Mouse (Mus musculus) adrenal gland, adult 2 months (tissue): ENCODE results near the gene Klhl3. TPM values are rescaled to one million over a fixed set of nuclear protein-coding genes. Genes with fewer than 3 reads are reported as not detected.
A peak's percentile ranks its signal among the peaks of the same experiment; 100 is the strongest.

Experiments used
- DNase-seq: peaks from one replicate; pipeline ENCODE4 v3.0.0; 2021
- polyA plus RNA-seq: library from polyadenylated mRNA; depleted of rRNA; stranded (reverse); fragments of >200 nt; gene quantifications from 2 replicates; pipeline ENCODE4 v1.2.3, GENCODE M21; 2012
- total RNA-seq, 2 experiments: library from RNA; stranded (reverse); gene quantifications; 2 replicates each; pipeline ENCODE4 v1.2.3; 2021

Gene Klhl3
- total and polyA plus RNA-seq, 3 experiments = 0.86 to 3.7 (median 0.86) TPM

DNA sequence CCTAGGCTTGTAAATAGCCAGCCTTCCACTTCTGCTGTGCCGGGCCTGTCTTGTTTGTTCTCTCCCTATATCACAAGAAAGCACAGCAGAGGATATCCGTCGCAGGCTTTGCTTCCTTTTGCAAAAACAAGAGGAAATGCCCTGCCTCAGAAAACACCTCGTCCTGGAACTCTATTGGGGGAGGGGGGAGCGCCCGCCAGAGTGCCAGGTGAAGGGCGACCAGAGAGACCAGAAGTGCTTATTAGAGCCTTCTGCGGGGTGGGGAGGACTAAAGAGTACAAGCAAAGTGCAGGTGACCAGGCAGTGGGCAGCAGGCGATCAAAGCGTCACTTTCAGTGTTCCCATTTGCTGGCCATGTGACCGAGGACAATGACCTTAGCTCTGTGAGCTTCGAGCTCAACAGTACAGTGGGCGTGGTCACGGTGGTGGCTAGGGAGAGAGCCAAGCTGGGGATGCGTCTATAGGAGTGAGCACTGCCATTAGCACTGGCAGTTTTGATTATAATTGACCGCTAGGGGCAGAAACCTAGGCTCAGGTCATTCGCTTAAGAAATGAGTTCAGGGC, 45.8 kb downstream of the Klhl3 start:
- peak; percentile 67 for DNase-seq

- DNase-seq = peak; percentile 53
Observed at GRCm38 (mm10) chr13:58066496-58067389, 46.6 kb downstream of the Klhl3 start.

- peak; percentile 71 for DNase-seq
Observed at GRCm38 (mm10) chr13:58066081-58066495, 47.3 kb downstream of the Klhl3 start.

DNA sequence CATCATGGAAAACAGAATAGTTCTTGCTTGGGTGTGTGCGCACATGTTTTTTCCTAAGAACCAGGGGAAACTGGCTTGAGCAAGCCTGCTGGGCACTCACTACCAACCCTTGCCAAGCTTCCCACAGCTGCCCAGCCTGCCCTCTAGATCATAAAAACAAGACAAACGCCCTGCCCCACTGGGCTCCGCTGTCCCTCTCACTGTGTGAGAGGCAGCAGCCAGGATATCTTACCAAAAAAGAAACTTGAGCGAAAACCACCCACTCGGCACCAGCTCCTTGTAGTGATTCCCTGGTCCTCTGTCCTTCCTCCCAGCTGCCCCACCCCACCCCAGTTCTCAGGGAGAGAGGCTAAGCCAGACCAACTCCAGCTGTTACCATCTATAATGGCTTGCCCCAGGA, 48.1 kb downstream of the Klhl3 start:
- DNase-seq = peak; percentile 27

DNA sequence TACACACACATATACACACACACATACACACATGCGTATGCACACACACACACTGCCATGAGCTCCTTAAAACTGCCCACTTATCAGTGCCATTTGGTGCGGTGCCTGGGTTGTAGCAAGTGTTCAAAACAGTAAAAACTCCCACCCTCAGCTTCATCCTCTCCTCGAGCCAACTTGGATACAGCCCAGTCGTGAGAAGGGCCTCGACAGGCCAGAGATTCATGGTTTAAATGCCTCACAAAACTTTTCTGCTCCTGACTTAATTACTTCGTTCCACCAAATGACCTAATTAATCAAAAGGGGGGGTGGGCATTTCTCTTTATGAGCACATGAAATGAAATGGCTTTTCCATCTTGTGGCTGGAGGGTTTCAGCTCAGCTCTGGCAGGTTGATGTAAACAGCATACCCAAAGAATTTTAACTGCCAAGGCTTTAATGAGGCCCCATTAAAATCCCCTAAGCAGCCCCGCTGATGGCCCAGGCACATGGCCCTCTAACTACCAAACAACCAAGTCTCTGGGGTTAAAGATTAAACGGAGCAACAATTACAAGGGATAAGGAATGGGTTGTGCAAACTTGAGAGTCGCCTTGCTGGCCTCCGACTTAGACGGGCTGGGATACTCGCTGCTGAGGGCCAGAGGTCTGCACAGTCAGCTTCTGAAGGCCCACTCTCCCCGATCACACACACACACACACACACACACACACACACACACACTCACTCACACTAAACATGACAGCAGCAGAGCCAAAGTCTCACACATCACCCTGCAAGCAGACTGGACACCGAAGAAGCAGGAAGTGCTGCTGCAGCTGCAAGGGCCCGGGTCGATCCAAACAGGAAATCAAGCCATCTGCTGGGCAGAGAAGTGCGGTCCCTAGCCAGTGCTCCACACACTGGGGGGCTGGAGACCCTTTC, 55.2 kb downstream of the Klhl3 start:
- no peak for DNase-seq

DNA sequence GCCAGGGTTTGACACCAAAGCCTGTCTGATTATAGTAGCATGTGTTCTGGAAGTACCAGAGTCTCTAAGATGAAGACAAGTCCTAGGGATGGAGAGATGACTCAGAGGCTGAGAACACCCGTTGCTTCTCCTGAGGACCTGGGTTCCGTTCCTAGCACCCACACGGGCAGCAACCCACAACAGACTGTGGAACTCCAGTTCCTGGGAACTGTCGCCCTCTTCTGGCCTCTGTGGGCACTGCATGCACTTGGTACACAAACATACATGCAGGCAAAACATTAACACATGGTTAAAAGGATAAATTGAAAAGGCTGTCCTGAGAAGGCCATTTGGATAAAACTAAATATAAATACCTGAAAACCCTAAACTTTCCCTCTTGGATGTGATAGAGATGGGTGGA, 56.8 kb downstream of the Klhl3 start:
- no peak for DNase-seq

- DNase-seq = no peak
Observed at GRCm38 (mm10) chr13:58053628-58054027, 59.8 kb downstream of the Klhl3 start.

- DNase-seq = no peak
Observed at GRCm38 (mm10) chr13:58051654-58052053, 61.7 kb downstream of the Klhl3 start.

DNA sequence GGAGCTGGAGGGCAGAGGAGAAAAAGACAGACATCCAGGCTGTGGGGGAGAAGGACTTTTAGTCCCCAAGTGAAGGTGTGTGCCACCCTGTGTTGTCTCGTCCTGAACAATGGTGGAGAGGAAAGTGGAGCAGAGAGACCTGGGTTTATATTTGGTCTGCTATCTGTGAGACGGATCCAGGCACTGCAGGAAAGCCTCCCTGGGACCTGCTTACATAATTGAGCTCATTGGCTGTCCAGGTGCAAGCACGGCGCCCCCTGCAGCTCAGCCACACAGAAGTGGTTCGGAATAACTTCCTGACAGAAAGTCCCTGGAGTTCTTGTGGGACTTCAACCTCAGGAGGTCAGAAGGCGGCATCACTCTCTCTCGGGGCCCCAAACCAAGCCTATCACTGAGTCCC, 62.1 kb downstream of the Klhl3 start:
- no peak for DNase-seq

- no peak for DNase-seq
Observed at GRCm38 (mm10) chr13:58049121-58049520, 64.3 kb downstream of the Klhl3 start.

DNA sequence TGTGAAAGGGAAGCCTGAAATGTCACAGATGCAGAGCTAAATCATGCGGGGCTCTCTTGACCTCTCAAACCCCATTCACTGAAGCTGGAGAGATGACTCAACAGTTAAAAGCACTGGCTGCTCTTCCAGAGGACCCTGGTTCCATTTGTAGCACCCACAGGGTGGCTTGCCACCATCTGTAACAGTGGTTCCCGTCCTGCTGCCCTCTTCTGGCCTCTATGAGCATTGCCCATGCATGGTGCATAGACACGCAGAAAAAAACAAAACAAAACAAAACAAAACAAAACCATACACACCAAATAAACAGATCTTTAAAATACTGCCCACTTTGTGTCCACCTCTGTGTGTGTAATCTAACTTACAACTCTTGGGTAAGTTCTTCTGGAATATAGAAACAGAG, 65.3 kb downstream of the Klhl3 start:
- no peak for DNase-seq

DNA sequence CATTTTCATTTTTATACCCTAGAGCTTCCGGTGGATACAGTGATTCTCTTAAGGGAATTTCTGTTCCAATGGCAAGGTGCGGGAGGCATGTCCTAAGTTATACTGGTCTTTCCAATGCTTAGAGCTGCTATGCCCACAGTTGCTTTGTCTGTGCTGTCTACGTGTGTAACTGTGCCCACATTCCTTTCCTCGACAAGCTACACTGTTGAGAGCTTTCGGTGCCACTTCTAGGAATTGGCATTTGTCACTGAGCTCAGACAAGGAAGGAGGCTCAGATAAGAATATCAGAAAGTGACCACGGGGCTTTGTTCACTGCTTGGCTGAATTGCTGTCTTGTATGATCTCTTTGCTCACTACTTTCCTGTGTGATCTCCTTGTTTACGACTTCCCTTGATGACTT, 67.2 kb downstream of the Klhl3 start:
- no peak for DNase-seq

- no peak for DNase-seq
Observed at GRCm38 (mm10) chr13:58045278-58045677, 68.1 kb downstream of the Klhl3 start.

DNA sequence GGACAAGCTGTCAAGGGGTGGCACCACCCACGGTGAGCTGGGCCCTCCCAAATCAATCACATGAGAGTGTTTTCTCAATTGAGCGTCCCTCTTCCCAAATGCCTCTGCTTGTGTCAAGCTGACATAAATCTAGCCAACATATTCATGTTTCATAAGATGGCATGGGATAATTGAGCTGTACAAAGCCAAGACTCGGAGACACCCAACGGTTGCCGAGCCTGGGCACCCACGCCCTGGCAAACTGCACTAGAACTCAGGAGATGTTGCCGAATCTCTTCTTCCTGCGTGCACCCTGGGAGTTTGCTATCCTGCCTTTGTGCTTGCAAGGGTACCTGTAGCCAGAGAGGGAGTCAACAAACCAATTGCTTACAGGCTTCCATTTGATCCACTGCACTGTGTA, 70.1 kb downstream of the Klhl3 start:
- no peak for DNase-seq

- DNase-seq = no peak
Observed at GRCm38 (mm10) chr13:58040112-58040511, 73.3 kb downstream of the Klhl3 start.

- no peak for DNase-seq
Observed at GRCm38 (mm10) chr13:58037506-58037905, 75.9 kb downstream of the Klhl3 start.

GRCm38 (mm10) chr13:58035470-58036156, 77.8 kb downstream of the Klhl3 start:
- DNase-seq = peak; percentile 49

- DNase-seq = no peak
Observed at GRCm38 (mm10) chr13:58034985-58035384, 78.4 kb downstream of the Klhl3 start.

- no peak for DNase-seq
Observed at GRCm38 (mm10) chr13:58034507-58034906, 78.9 kb downstream of the Klhl3 start.

GRCm38 (mm10) chr13:58031755-58032154, 81.6 kb downstream of the Klhl3 start:
- DNase-seq = peak; percentile 65

DNA sequence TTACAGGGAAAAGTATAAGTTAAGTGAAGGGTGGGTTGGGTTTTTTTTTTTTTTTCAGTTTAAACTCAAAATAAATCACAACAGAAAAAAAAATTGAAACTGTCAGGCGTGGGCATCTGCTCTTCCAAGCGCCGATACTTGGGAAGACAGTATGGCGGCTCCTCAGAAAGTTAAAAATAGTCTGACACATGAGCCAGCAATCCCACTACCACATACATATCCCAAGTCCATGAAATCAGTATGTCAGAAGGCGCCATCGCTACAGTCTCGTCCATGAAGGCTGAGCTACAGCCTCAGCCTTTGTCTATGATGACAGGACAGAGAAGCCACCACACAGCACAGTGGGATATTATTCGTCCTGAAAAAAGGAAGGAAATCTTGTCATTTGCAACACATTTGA, 86.3 kb downstream of the Klhl3 start:
- DNase-seq = no peak
